Mouse (Mus musculus): ENCODE data around the gene Pecam1.

DNA sequence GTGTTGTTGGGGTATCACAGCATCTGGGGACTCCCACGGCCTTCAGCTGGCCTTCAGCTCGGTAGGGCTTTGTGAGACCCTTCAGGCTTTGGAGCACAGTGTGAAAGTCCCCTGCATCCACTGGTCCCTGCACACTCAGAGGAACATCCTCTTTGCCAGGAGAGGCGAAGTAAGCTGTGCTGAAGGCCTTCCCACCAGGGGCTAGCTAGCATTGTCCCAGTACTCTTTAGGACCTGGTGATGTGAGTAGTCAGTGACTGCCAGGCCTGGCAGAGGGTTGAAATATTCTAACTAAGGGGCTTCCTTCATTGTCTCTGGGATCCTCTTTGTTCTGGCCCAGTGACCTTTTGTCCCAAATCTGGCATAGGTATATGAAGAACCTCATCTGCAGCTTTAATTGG lies 13.8 kb downstream of the Pecam1 start:
- no peak for TF ChIP-seq CTCF (IDR thresholded peaks at IDR 0.05; ENCODE audit: extremely low read depth, insufficient read length, insufficient replicate concordance, low read depth, low read length)
- TF ChIP-seq POLR2A (IDR thresholded peaks at IDR 0.05; ENCODE audit: low read depth, low read length) = no peak

All from small intestine, adult 2 months (tissue).